Mouse (Mus musculus) embryonic facial prominence, embryonic 14.5 days (tissue): ENCODE results near the gene Dcbld2. TPM values are rescaled to one million over a fixed set of nuclear protein-coding genes. Genes with fewer than 3 reads are reported as not detected.

Experiments
- ATAC-seq: fragments of 200-750 bp; cut with Nextera tagmentation; 2 replicates; pipeline ENCODE4 v1.8.0; 2017; ENCODE audit warnings: low read depth, moderate number of reproducible peaks, moderate TSS enrichment
- DNase-seq: peaks from one replicate; pipeline ENCODE4 v3.0.0-alpha.2; 2015; ENCODE audit warnings: low spot score
- H3K27ac ChIP-seq: fragments of 300-500 bp; sonication (generic); replicated peaks from 2 replicates; pipeline ENCODE4 v1.5.1; 2014; ENCODE audit warnings: low read depth, mild to moderate bottlenecking, low read length, moderate library complexity
- H3K27me3 ChIP-seq: fragments of 300-500 bp; sonication (generic); replicated peaks from 2 replicates; pipeline ENCODE4 v1.6.1; 2014; ENCODE audit warnings: low read length; ENCODE audit not compliant: control insufficient read depth, insufficient read depth
- H3K36me3 ChIP-seq: fragments of 300-500 bp; sonication (generic); 2 replicates; pipeline ENCODE4 v1.6.1; 2014; ENCODE audit warnings: low read length, mixed read lengths; ENCODE audit not compliant: control insufficient read depth, insufficient read depth
- H3K4me1 ChIP-seq: fragments of 300-500 bp; sonication (generic); 2 replicates; pipeline ENCODE4 v1.6.1; 2014; ENCODE audit warnings: antibody characterized with exemption, low read length; ENCODE audit not compliant: control insufficient read depth, insufficient read depth
- H3K4me2 ChIP-seq: fragments of 300-500 bp; sonication (generic); 2 replicates; pipeline ENCODE4 v1.6.1; 2014; ENCODE audit warnings: low read depth, mild to moderate bottlenecking, low read length, moderate library complexity, mixed read lengths
- H3K4me3 ChIP-seq: fragments of 300-500 bp; sonication (generic); 2 replicates; pipeline ENCODE4 v1.5.1; 2014; ENCODE audit warnings: low read depth, mild to moderate bottlenecking, low read length
- H3K9ac ChIP-seq: fragments of 300-500 bp; sonication (generic); 2 replicates; pipeline ENCODE4 v1.6.1; 2014; ENCODE audit warnings: low read depth, mild to moderate bottlenecking, low read length, moderate library complexity, mixed read lengths
- H3K9me3 ChIP-seq: fragments of 300-500 bp; sonication (generic); 2 replicates; pipeline ENCODE4 v1.6.1; 2016; ENCODE audit warnings: low read length; ENCODE audit not compliant: control insufficient read depth
- WGBS: fragments of 180-500 bp; shearing (Covaris S2); extraction: QIAGEN DNeasy Blood & Tissue Kit; methylation state at CpG from one replicate; pipeline ENCODE4 v1.1.7; 2014; 5-methylcytosine and 5-hydroxymethylcytosine counted together
- polyA plus RNA-seq: library from polyadenylated mRNA; unstranded; fragments of >200 nt; fragmentation: Nextera tagmentation; extraction: Ambion mirVana; gene quantifications from 2 replicates; pipeline ENCODE4 v1.2.1, GENCODE M21; 2014

The Dcbld2 gene
- polyA plus RNA-seq, 1 experiment from 2014 or later: 9.2 TPM

GRCm38 (mm10) chr16:58430246-58430645 is 22.0 kb downstream of the Dcbld2 start:
- no peak overlapping the region for H3K4me2 ChIP-seq
- H3K27ac ChIP-seq: no peak overlapping the region
- DNase-seq: no peak
- H3K4me3 ChIP-seq: no peak overlapping the region
- no peaks in the 10 kb centered on the region for H3K4me1 ChIP-seq
- no peaks in the 10 kb centered on the region for H3K9me3 ChIP-seq
- peak; percentile 47; the same call in 1 of the 2 replicates for ATAC-seq
- peaks cover 15% of the 10 kb centered on the region for H3K36me3 ChIP-seq
- H3K9ac ChIP-seq: no peak overlapping the region
- no peaks in the 10 kb centered on the region for H3K27me3 ChIP-seq
- 79% methylated on average over 7 of the region's 7 CpGs for WGBS

- Histone ChIP-seq H3K4me3 (no peak overlapping the region), H3K4me1 (no peaks in the 10 kb centered on the region), H3K9me3 (no peaks in the 10 kb centered on the region), H3K4me2 (no peak overlapping the region), H3K27me3 (no peaks in the 10 kb centered on the region), H3K27ac (no peak overlapping the region), H3K36me3 (peaks cover 26% of the 10 kb centered on the region), H3K9ac (no peak overlapping the region)
- WGBS: 88% methylated on average over 1 of the region's 1 CpGs
- no peak for DNase-seq
- no peak for ATAC-seq
Measured at GRCm38 (mm10) chr16:58432384-58432783, 24.1 kb downstream of the Dcbld2 start.

DNA sequence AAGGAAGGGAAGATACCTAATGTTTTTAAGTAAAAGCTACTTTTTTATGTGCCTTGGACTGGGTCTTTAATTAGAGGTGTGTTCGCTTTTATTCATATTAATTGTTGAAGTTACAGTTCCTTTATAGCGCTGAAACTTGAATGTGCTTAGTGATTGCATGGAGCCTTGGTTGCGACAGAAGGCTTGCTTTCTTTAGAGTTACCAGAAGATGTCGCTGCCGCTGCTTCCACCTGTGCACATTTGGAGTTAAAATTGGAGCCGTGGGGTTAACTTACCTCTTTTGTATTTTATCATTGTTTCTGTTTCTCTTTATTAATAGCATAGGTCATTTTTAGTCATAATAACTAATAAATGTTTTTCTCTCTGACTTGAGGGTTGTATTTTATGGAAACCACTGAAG is 36.5 kb downstream of the Dcbld2 start:
- Histone ChIP-seq H3K4me3 (no peak overlapping the region), H3K9me3 (no peaks in the 10 kb centered on the region), H3K36me3 (peaks cover 15% of the 10 kb centered on the region; the same call in 1 of the 2 replicates), H3K4me2 (no peak overlapping the region), H3K27ac (no peak overlapping the region), H3K4me1 (no peaks in the 10 kb centered on the region), H3K27me3 (no peaks in the 10 kb centered on the region), H3K9ac (no peak overlapping the region)
- ATAC-seq: no peak
- no peak for DNase-seq
- WGBS: 64% methylated on average over 6 of the region's 6 CpGs

DNA sequence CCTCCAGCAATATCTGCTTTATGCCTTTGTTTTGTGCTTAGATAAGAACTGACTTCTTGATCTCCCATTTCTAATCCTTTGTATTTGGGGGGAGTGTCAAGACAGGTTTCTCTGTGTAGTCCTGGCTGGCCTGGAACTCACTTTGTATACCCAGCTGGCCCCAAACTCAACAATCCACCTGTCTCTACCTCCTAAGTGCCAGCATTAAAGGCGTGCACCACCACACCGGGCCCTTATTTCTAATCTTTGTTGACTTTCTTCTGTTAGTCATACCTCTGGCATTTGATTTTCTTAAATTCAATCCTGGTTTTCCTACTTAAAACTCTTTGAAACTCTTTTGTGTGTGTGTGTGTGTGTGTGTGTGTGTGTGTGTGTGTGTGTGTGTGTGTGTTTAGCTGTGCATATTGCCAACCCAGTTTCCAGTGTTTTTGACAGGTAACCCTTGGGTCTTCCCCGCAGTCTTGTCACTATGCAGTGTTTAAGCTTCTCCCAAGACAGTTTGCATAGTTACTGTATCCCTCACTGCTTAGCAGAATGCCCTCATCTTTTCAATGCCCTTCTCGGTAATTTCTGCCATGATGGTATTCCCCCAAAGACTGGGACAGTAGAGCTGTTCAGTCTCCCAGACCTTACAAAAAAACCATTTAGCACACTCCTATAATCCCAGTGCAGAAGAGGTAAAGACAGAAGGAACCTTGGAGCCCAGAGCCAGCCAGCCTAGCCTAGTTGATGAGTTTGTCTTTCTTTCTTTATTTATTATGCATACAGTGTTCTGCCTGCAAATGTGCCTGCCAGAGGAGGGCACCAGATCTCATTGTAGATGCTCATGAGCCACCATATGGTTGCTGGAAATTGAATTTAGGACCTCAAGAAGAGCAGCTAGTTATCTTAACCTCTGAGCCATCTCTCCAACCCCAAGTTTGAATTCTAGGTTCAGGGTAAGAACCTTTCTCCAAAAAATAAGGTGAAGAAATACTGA is 38.3 kb downstream of the Dcbld2 start:
- Histone ChIP-seq H3K4me2 (no peak overlapping the region), H3K27ac (no peak overlapping the region), H3K4me1 (no peaks in the 10 kb centered on the region), H3K4me3 (no peak overlapping the region), H3K9ac (no peak overlapping the region), H3K27me3 (no peaks in the 10 kb centered on the region), H3K9me3 (no peaks in the 10 kb centered on the region), H3K36me3 (peaks cover 28% of the 10 kb centered on the region)
- DNase-seq (no peak), ATAC-seq (no peak)
- 85% methylated on average over 4 of the region's 4 CpGs for WGBS

DNA sequence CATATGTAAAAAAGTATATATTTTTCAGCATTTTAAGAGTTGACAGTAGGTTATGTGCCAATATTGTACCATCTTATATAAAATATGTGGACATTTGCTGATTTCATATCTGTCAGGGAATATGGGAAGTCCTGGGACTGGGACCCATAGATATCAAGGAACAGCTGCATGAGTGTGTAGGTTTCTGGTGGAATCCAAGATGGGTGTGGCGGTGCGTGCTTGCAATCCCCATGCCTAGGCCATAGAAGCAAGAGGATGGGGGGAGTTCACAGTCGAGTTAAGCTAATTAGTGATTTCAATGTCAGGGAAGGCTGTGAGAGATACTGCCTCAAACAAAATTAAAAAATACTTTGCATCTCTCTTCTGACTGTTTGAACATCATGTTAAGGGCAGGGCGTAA is 40.8 kb downstream of the Dcbld2 start:
- Histone ChIP-seq H3K9me3 (no peaks in the 10 kb centered on the region), H3K4me3 (no peak overlapping the region), H3K27ac (no peak overlapping the region), H3K9ac (no peak overlapping the region), H3K4me2 (no peak overlapping the region), H3K36me3 (peaks cover 31% of the 10 kb centered on the region), H3K27me3 (no peaks in the 10 kb centered on the region), H3K4me1 (no peaks in the 10 kb centered on the region)
- no peak for ATAC-seq
- no peak for DNase-seq
- 89% methylated on average over 4 of the region's 4 CpGs for WGBS

DNA sequence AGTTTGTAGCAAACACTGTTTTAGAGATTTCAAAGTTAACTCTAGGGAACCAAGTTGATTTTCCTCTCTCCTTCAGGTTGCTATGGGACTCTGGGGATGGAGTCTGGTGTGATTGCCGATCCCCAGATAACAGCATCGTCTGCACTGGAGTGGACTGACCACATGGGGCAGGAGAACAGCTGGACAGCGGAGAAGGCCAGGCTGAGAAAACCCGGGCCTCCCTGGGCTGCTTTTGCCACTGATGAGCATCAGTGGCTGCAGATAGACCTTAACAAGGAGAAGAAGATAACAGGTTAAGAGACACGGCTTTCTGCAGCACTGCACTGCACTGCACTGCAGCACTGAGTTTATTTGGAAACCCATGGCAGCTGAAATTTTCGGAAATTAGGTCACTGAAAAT is 42.4 kb downstream of the Dcbld2 start:
- Histone ChIP-seq H3K4me3 (no peak overlapping the region), H3K9ac (no peak overlapping the region), H3K27me3 (no peaks in the 10 kb centered on the region), H3K9me3 (no peaks in the 10 kb centered on the region), H3K36me3 (peaks cover 29% of the 10 kb centered on the region), H3K4me2 (no peak overlapping the region), H3K27ac (no peak overlapping the region), H3K4me1 (no peaks in the 10 kb centered on the region)
- no peak for ATAC-seq
- DNase-seq: no peak
- WGBS: 73% methylated on average over 6 of the region's 6 CpGs

- H3K9me3 ChIP-seq: no peaks in the 10 kb centered on the region
- H3K27ac ChIP-seq: no peak overlapping the region
- peaks cover 34% of the 10 kb centered on the region for H3K36me3 ChIP-seq
- H3K27me3 ChIP-seq: no peaks in the 10 kb centered on the region
- H3K4me1 ChIP-seq: no peaks in the 10 kb centered on the region
- no peak for ATAC-seq
- no peak overlapping the region for H3K9ac ChIP-seq
- no peak overlapping the region for H3K4me2 ChIP-seq
- DNase-seq: no peak
- H3K4me3 ChIP-seq: no peak overlapping the region
- 86% methylated on average over 5 of the region's 5 CpGs for WGBS
Measured at GRCm38 (mm10) chr16:58451647-58452046, 43.4 kb downstream of the Dcbld2 start.

GRCm38 (mm10) chr16:58453138-58453537 is 44.9 kb downstream of the Dcbld2 start:
- H3K9ac ChIP-seq: no peak overlapping the region
- H3K4me2 ChIP-seq: no peak overlapping the region
- ATAC-seq (no peak), DNase-seq (no peak)
- H3K4me3 ChIP-seq: no peak overlapping the region
- no peak overlapping the region for H3K27ac ChIP-seq
- no peaks in the 10 kb centered on the region for H3K9me3 ChIP-seq
- peaks cover 32% of the 10 kb centered on the region for H3K36me3 ChIP-seq
- H3K4me1 ChIP-seq: no peaks in the 10 kb centered on the region
- H3K27me3 ChIP-seq: no peaks in the 10 kb centered on the region
- WGBS: 67% methylated on average over 3 of the region's 3 CpGs

GRCm38 (mm10) chr16:58453820-58454219 is 45.6 kb downstream of the Dcbld2 start:
- Histone ChIP-seq H3K27me3 (no peaks in the 10 kb centered on the region), H3K4me2 (no peak overlapping the region), H3K36me3 (peaks cover 33% of the 10 kb centered on the region), H3K9me3 (no peaks in the 10 kb centered on the region), H3K9ac (no peak overlapping the region), H3K4me3 (no peak overlapping the region), H3K4me1 (no peaks in the 10 kb centered on the region), H3K27ac (no peak overlapping the region)
- ATAC-seq: no peak
- DNase-seq: no peak
